Mouse (Mus musculus) MEL-GATA-1-ER (cell line): ENCODE measurements around the gene Ubxn10.

Source experiments
- DNase-seq: peaks from one replicate; pipeline ENCODE4 v3.0.0-alpha.2; 2012; ENCODE audit warnings: low read depth; ENCODE audit errors: extremely low read depth

The Ubxn10 gene

DNA sequence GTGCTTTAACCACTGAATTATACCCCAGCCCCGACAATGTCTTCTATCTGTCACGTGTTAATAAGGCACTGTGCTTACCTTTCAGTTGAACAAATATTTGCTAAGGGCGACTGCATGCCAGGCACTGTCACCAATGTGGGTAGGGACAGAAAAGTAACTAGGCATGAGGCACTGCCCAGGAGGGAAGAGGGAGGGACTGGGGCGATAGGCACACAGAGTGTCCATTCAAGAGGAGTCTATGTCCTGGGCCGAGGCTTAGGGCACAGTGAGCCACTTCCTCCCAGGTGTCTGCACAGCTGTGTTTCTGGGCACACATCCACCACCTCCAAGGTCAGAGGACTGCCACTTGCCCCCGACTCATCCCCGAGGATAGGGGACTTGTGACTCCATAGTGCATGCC, at the start of gene Ubxn10:
Gene Ubxn10 (minus strand): TSS at position 137 of the 400 bp plus-strand sequence.
- no peak for DNase-seq

DNA sequence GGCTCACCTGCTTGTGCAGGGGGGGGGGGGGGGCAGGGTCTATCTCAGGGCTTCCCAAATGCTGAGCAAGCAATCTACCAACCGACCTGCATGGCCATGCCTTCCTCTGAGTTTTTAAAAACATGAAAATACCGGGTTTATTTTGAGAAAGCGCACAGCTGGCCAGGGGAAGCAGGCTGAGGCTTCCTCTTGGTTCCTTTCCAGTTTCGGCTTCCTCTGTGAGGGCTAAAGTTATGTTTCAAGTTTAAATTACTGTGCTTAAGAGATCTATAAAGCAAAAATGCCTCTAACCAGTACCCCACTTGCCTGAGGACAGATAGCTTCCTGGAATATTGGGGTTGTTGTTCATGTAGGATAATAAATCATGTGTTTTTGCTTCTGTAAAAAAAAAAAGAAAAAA, 49.2 kb upstream of the Ubxn10 start:
- no peak for DNase-seq

DNA sequence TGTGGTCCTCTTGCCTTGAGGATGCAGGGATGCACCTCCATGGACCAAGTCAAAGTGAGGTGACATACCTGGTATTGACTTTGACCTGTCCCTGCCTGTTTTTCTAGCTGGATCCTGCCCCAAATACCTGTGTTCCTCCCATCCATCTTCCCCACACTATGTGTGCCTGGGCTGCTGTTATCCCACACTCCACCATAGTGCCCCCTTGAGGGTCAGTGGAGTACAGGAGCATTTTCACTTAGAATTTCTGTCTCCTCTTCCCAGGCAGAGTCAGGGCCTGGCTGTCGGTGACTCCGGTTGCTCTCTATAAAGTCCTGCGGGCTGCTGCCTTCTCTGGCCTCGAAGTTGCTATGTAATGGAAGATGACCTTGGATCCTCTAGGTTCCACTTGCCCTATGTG, 48.8 kb upstream of the Ubxn10 start:
- DNase-seq: no peak

DNA sequence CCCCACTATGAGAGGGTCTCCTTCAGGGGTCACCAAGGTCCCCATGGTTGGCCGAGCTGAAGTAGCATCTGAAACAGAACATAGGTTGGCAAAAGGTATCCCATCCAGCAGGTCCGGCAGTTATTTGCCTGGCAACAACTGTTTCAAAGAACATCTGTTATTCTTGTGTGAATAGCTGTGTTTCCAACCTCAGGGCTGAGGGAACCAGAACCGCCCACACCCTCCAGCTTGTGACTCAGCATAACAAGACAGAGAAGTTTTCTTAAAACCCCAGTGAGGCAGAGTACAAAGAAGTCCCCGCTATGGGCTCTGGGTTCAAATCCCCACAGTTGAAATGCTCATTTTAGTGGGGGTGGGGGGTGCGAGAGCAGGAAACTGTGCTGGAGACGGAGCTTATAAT, 45.1 kb upstream of the Ubxn10 start:
- DNase-seq: no peak

GRCm38 (mm10) chr4:138780300-138780699, 43.3 kb upstream of the Ubxn10 start:
- DNase-seq: no peak

DNA sequence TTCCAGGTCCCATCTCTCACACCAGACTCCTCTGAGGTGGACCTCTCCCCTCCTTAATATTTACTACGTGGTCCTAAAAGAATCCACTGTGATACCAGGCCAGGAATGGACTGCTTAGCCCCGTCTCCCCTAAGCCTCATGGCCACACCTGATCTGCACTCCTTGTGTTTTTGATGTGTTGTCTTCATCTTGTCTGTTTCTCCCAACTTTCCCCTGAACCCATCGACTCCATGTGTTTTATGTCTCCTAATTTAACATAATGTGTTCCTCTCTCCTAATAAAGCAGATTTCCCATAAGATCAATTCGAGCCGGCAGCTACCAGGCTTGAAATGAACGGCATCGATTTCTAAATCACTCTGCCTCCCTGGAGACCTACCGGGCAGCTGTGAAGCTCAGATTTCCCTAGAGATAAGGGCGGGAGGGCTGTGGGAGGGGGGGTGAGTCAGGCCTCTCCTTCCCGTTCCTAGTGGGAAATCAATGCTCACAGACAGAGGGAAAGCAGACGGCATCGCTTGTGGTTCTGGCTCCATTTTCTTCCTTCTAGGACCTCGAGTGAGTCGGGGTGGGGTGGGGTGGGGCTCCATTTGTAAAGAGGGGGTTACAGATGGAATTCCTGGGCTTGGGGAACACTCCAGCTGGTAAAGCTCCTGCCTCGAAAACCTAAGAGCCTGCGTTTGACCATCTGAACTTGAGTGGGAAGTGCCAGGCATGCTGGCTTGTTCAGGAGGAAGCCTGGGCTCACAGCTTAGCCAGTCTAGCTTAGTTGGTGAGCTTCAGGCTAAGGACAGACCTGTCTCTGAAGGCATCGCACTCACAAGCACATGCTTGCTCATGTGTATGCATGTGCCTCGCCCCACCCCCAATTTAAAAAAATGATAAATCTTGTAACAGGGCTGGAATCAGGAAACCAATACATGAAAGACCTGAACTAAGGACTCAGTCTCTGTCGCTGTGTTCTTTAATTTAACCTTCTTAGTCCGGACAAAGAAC, 40.7 kb upstream of the Ubxn10 start:
- DNase-seq: no peak

DNA sequence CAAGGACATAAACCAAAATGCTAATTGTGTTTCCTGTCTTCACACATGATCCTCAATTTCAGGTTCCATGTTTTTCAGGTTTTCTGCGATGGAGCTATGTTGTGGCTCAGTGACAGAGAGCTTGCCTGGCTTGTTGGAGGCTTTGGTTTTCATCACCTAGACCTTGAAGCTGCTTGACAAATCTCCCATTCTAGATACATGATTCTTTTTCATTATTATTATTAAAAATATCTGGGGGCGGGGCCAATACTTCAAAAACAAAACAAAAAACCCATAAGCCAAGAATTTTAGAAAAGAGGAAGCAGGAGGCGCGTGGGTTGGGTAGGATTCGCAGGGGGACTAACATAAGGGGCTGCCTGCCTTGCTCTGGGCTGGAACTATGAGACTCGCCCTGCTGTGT, 38.5 kb upstream of the Ubxn10 start, which contains the start of gene Pla2g2d:
Gene Pla2g2d (plus strand): TSS at position 301 of the 400 bp plus-strand sequence.
- no peak for DNase-seq

DNA sequence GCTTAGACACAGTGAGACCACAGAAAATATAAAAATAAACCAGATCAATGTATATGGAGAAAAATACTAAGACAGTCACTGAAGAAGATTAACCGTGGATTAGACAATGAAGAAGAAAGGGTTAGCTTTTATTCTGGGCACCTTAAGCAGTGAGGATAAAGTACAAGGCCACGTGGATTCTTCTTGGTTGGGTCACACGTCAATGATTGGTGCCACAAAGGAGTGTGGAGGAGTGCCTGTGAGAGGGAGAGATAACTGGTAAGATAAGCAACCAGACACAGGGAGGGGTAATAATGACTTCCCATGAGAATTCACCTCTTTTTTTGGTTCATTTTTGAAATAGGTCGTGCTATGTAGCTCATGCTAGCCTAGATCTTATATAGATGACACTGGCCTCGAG, 35.4 kb upstream of the Ubxn10 start:
- DNase-seq: no peak

GRCm38 (mm10) chr4:138771970-138772369, 35.0 kb upstream of the Ubxn10 start:
- DNase-seq: no peak

- no peak for DNase-seq
These were observed 25.3 kb upstream of the Ubxn10 start for GRCm38 (mm10) chr4:138762266-138762665.

DNA sequence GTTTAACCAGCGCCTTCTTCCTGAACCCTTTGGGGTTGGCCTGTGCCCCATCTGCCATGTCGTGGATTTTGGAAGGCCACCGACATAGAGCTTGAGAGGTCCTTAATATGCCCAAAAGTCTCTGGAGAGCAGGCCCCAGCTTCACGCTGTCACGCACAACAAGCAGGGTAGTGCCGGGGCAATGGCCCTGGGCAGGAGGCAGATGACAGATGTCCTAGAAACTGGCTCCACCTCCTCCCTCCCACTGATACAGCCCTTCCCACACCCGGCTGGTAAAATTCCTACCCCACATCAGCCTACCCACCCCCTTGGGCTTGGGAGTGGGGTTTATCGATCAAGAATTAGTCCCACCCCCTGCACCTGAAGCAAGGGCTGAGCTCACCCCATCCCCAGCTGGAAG, 20.4 kb upstream of the Ubxn10 start, which contains the start of gene Pla2g2f:
Gene Pla2g2f (minus strand): TSS at position 211 of the 400 bp plus-strand sequence.
- DNase-seq: no peak

DNA sequence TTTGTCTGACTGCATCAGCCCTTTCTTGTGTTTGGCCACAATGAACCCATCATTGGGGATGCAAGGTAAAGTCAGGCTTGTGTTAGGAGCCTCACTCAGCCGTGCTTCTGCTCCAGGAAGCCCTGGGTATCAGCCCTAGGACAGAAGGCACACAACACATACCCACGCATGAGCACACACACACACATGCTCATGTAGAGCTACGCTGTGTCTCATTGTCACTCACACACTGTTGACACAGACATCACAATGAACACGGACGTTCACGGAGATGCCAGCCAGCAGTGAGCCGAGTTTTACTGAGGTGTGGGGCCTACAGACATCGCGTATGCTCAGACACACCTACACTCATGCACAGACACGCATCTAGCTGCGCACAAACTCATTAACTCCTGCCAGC, 19.0 kb upstream of the Ubxn10 start:
- no peak for DNase-seq

DNA sequence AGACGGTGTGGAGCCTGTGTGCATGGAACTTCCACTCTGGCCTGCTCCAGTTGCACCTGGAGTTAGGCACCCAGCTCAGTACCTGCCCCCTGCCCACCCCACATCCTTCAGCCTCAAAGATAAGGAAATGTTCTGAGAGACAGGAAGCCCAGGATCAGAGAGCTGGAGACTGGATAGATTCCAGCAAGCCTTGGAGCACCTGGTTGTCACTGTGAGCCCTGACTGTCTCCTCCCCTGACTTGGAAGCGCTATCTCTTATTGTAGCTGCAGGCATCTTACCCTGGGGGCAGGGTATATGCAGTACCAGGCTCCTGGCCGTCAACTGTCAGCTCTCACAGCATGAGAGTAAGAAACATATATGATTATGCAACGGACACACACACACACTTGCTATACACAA, 18.5 kb upstream of the Ubxn10 start:
- DNase-seq: no peak

DNA sequence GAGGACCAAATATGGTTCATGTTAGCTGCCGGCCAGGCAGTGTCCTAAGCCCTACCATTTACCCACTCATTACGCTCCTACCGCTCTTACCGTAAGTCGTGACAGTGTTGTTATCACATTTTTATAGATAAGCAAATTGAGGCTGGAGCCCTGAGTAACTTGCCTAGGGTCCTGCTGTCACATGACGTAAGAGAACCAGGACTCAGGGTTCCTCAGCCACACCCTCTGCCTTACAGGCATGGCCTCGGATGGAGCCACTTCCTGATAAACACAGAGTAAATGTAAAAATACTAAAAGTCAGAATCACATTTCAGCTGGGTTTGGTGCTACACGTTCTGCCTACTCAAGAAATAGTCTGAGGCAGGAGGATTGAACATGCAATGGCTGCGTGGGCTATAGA, 17.5 kb upstream of the Ubxn10 start:
- no peak for DNase-seq

GRCm38 (mm10) chr4:138753608-138754007, 16.6 kb upstream of the Ubxn10 start:
- no peak for DNase-seq

DNA sequence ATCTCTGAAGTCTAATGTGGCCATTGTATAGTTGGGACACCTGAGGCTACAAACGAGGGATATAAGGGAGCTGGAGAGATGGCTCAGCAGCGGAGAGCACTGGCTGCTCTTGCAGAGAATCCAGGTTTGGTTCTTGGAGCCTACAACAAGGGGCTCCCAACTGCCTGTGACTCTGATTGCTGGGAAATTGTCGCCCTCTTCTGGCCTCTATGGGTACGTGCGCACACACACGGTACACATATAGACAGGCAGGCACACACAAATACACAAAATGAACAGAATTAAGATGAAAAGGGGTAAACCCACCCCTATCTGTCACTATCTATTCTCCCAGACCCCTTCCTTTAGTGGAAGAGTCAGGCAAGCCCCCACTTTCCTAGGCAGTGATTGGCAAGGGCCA, 15.6 kb upstream of the Ubxn10 start:
- no peak for DNase-seq

DNA sequence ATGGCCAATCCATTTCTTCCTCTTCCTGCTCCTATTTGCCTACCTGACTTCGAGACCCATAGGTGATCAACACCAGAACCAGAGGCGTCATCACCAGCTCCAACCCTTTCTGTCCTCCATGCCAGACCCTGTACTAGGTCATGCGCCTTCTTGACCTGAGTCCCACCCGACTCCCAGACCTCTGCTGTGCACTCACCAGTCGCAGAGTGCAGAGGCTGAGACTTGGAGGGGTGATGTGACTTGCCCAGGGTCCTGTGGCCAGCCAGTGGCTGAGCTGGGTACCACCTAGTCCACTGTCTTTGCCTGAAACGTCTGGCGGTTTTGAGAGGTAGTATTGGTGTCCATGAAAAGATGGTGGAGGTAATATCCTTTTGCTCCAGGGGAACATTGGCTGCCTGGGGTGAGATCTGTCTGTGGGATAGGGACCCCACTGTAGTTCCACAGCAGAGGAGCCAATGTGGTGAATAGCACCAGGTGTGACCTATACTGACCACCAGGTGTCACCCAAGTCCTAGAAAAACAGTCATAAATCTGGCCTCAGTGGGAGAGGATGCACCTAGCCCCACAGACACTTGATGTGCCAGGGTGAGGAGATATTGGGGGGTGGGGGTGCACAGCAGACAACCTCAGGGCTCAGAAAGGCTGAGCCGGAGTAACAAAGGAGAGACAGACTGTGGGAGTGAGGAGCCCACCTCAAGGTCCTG, 11.6 kb upstream of the Ubxn10 start:
- no peak for DNase-seq

- no peak for DNase-seq
These were observed 10.9 kb upstream of the Ubxn10 start for GRCm38 (mm10) chr4:138747851-138748250.

DNA sequence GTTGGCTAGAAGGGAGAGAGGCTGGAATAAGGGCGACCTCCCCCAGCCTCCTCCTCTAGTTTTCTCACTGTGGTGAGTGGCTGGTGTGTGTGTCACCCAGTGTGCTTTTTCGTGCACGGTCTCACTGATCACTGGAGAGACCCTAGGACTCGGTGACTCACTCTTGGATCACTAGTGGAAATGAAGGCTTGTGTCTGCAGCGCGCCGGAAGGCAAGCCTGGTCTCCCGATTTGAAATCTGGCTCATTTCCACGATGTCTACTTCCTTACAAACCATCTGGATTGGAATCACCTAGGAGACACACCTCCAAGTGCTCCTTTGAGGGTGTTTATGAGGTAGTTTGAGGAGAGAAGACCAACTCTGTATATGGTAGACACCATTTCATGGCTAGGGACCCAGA, 9.9 kb upstream of the Ubxn10 start:
- DNase-seq: no peak

GRCm38 (mm10) chr4:138745884-138746283, 8.9 kb upstream of the Ubxn10 start:
- DNase-seq: no peak

GRCm38 (mm10) chr4:138739136-138739851, 2.3 kb upstream of the Ubxn10 start:
- DNase-seq: no peak

GRCm38 (mm10) chr4:138734863-138735262, 2.1 kb downstream of the Ubxn10 start:
- no peak for DNase-seq
